Mouse (Mus musculus) limb, embryonic 12.5 days (tissue): Measurements from ENCODE around the gene Gpcpd1. TPM values are rescaled to one million over a fixed set of nuclear protein-coding genes. Genes with fewer than 3 reads are reported as not detected.

Experiments used
- ATAC-seq: fragments of 200-750 bp; cut with Nextera tagmentation; 2 replicates; pipeline ENCODE4 v1.8.0; 2017; ENCODE audit warnings: low read depth, moderate TSS enrichment; ENCODE audit not compliant: insufficient number of reproducible peaks, insufficient read depth, low FRiP score, low TSS enrichment
- H3K27ac ChIP-seq: fragments of 300-500 bp; sonication (generic); 2 replicates; pipeline ENCODE4 v1.5.1; 2016; ENCODE audit warnings: mild to moderate bottlenecking, moderate library complexity
- H3K27me3 ChIP-seq: fragments of 300-500 bp; sonication (generic); 2 replicates; pipeline ENCODE4 v1.6.1; 2016; ENCODE audit warnings: mild to moderate bottlenecking, moderate library complexity
- H3K36me3 ChIP-seq: fragments of 300-500 bp; sonication (generic); 2 replicates; pipeline ENCODE4 v1.6.1; 2016; ENCODE audit warnings: mild to moderate bottlenecking, moderate library complexity
- H3K4me1 ChIP-seq: fragments of 300-500 bp; sonication (generic); replicated peaks from 2 replicates; pipeline ENCODE4 v1.6.1; 2016
- H3K4me2 ChIP-seq: fragments of 300-500 bp; sonication (generic); 2 replicates; pipeline ENCODE4 v1.6.1; 2016; ENCODE audit warnings: mild to moderate bottlenecking, moderate library complexity
- H3K4me3 ChIP-seq: fragments of 300-500 bp; sonication (generic); replicated peaks from 2 replicates; pipeline ENCODE4 v1.5.1; 2016; ENCODE audit warnings: mild to moderate bottlenecking
- H3K9ac ChIP-seq: fragments of 300-500 bp; sonication (generic); replicated peaks from 2 replicates; pipeline ENCODE4 v1.6.1; 2016; ENCODE audit warnings: mild to moderate bottlenecking, moderate library complexity
- H3K9me3 ChIP-seq: fragments of 300-500 bp; sonication (generic); 2 replicates; pipeline ENCODE4 v1.6.1; 2016; ENCODE audit warnings: mild to moderate bottlenecking, moderate library complexity
- WGBS: fragments of 180-500 bp; shearing (Covaris S2); methylation state at CpG from one replicate; pipeline ENCODE4 v1.1.7; 2016; 5-methylcytosine and 5-hydroxymethylcytosine counted together
- polyA plus RNA-seq: library from polyadenylated mRNA; unstranded; fragments of >200 nt; fragmentation: Nextera tagmentation; extraction: Ambion mirVana; gene quantifications from 2 replicates; pipeline ENCODE4 v1.2.1, GENCODE M21; 2016

Gpcpd1 gene
- polyA plus RNA-seq, 1 experiment from 2014 or later = 42.3 TPM

- WGBS = 30% methylated on average over 16 of the region's 16 CpGs
- H3K9me3 ChIP-seq = no peaks in the 10 kb centered on the region
- no peak for ATAC-seq
- no peak overlapping the region for H3K27ac ChIP-seq
- no peak overlapping the region for H3K4me2 ChIP-seq
- no peak overlapping the region for H3K4me3 ChIP-seq
- H3K36me3 ChIP-seq = no peaks in the 10 kb centered on the region
- peaks cover 4% of the 10 kb centered on the region; the same call in 1 of the 2 replicates for H3K4me1 ChIP-seq
- H3K9ac ChIP-seq = no peak overlapping the region
- H3K27me3 ChIP-seq = peaks cover 5% of the 10 kb centered on the region
Observed at GRCm38 (mm10) chr2:132516130-132517030, 71.1 kb downstream of the Gpcpd1 start.

- no peak for ATAC-seq
- Histone ChIP-seq H3K4me1 (peaks cover 4% of the 10 kb centered on the region; the same call in 1 of the 2 replicates), H3K27ac (no peak overlapping the region), H3K9ac (no peak overlapping the region), H3K9me3 (no peaks in the 10 kb centered on the region), H3K27me3 (peaks cover 5% of the 10 kb centered on the region), H3K36me3 (no peaks in the 10 kb centered on the region), H3K4me2 (no peak overlapping the region), H3K4me3 (no peak overlapping the region)
- 80% methylated on average over 13 of the region's 13 CpGs for WGBS
Observed at GRCm38 (mm10) chr2:132515607-132516006, 71.9 kb downstream of the Gpcpd1 start.

- H3K36me3 ChIP-seq = no peaks in the 10 kb centered on the region
- H3K4me2 ChIP-seq = no peak overlapping the region
- H3K4me3 ChIP-seq = no peak overlapping the region
- H3K27me3 ChIP-seq = peaks cover 5% of the 10 kb centered on the region
- H3K4me1 ChIP-seq = peaks cover 4% of the 10 kb centered on the region; the same call in 1 of the 2 replicates
- no peaks in the 10 kb centered on the region for H3K9me3 ChIP-seq
- ATAC-seq = no peak
- 84% methylated on average over 14 of the region's 14 CpGs for WGBS
- no peak overlapping the region for H3K9ac ChIP-seq
- H3K27ac ChIP-seq = no peak overlapping the region
Observed at GRCm38 (mm10) chr2:132515076-132515475, 72.5 kb downstream of the Gpcpd1 start.

- H3K4me2 ChIP-seq = no peak overlapping the region
- H3K9me3 ChIP-seq = no peaks in the 10 kb centered on the region
- ATAC-seq = no peak
- no peak overlapping the region for H3K9ac ChIP-seq
- no peaks in the 10 kb centered on the region for H3K36me3 ChIP-seq
- peaks cover 4% of the 10 kb centered on the region; the same call in 1 of the 2 replicates for H3K4me1 ChIP-seq
- no peak overlapping the region for H3K4me3 ChIP-seq
- no peak overlapping the region for H3K27ac ChIP-seq
- H3K27me3 ChIP-seq = peaks cover 5% of the 10 kb centered on the region
- 65% methylated on average over 6 of the region's 6 CpGs for WGBS
Observed at GRCm38 (mm10) chr2:132514353-132514752, 73.2 kb downstream of the Gpcpd1 start.

- peaks cover 4% of the 10 kb centered on the region; the same call in 1 of the 2 replicates for H3K4me1 ChIP-seq
- no peaks in the 10 kb centered on the region for H3K36me3 ChIP-seq
- H3K4me3 ChIP-seq = no peak overlapping the region
- no peak for ATAC-seq
- no peak overlapping the region for H3K4me2 ChIP-seq
- no peak overlapping the region for H3K27ac ChIP-seq
- H3K9ac ChIP-seq = no peak overlapping the region
- H3K9me3 ChIP-seq = no peaks in the 10 kb centered on the region
- 71% methylated on average over 12 of the region's 12 CpGs for WGBS
- H3K27me3 ChIP-seq = peaks cover 5% of the 10 kb centered on the region
Observed at GRCm38 (mm10) chr2:132513371-132514181, 74.0 kb downstream of the Gpcpd1 start.

- ATAC-seq = no peak
- peaks cover 5% of the 10 kb centered on the region for H3K27me3 ChIP-seq
- H3K36me3 ChIP-seq = no peaks in the 10 kb centered on the region
- no peak overlapping the region for H3K9ac ChIP-seq
- H3K9me3 ChIP-seq = no peaks in the 10 kb centered on the region
- 59% methylated on average over 11 of the region's 11 CpGs for WGBS
- H3K4me1 ChIP-seq = peaks cover under 1% of the 10 kb centered on the region; the same call in 1 of the 2 replicates
- no peak overlapping the region for H3K4me2 ChIP-seq
- H3K27ac ChIP-seq = no peak overlapping the region
- H3K4me3 ChIP-seq = no peak overlapping the region
Observed at GRCm38 (mm10) chr2:132512977-132513351, 74.6 kb downstream of the Gpcpd1 start.

- no peak for ATAC-seq
- 46% methylated on average over 19 of the region's 19 CpGs for WGBS
- H3K4me2 ChIP-seq = no peak overlapping the region
Observed at GRCm38 (mm10) chr2:132512051-132512976, 75.2 kb downstream of the Gpcpd1 start.

GRCm38 (mm10) chr2:132511011-132511818 is 76.3 kb downstream of the Gpcpd1 start:
- no peaks in the 10 kb centered on the region for H3K36me3 ChIP-seq
- 99% methylated on average over 5 of the region's 7 CpGs for WGBS
- H3K4me1 ChIP-seq = no peaks in the 10 kb centered on the region; the same call in 1 of the 2 replicates
- H3K4me2 ChIP-seq = no peak overlapping the region
- no peak for ATAC-seq
- H3K9me3 ChIP-seq = no peaks in the 10 kb centered on the region
- no peak overlapping the region for H3K27ac ChIP-seq
- H3K9ac ChIP-seq = no peak overlapping the region
- H3K27me3 ChIP-seq = peaks cover 5% of the 10 kb centered on the region
- no peak overlapping the region for H3K4me3 ChIP-seq

More at GRCm38 (mm10) chr2:132512051-132512976, 75.2 kb downstream of the Gpcpd1 start:
- Histone ChIP-seq H3K4me1 (no peaks in the 10 kb centered on the region; the same call in 1 of the 2 replicates), H3K9me3 (no peaks in the 10 kb centered on the region), H3K36me3 (no peaks in the 10 kb centered on the region), H3K9ac (no peak overlapping the region), H3K4me3 (no peak overlapping the region), H3K27ac (no peak overlapping the region), H3K27me3 (peaks cover 5% of the 10 kb centered on the region)

GRCm38 (mm10) chr2:132509714-132510113 is 77.8 kb downstream of the Gpcpd1 start:
- Histone ChIP-seq H3K9me3 (no peaks in the 10 kb centered on the region), H3K9ac (no peak overlapping the region), H3K36me3 (no peaks in the 10 kb centered on the region), H3K4me3 (no peak overlapping the region), H3K4me1 (no peaks in the 10 kb centered on the region; the same call in 1 of the 2 replicates), H3K27me3 (peaks cover 5% of the 10 kb centered on the region; the same call in 1 of the 2 replicates), H3K4me2 (no peak overlapping the region), H3K27ac (no peak overlapping the region)
- WGBS = 84% methylated on average over 1 of the region's 1 CpGs
- ATAC-seq = no peak

- 79% methylated on average over 9 of the region's 9 CpGs for WGBS
- Histone ChIP-seq H3K9ac (no peak overlapping the region), H3K27me3 (peaks cover 5% of the 10 kb centered on the region; the same call in 1 of the 2 replicates), H3K36me3 (no peaks in the 10 kb centered on the region), H3K9me3 (no peaks in the 10 kb centered on the region), H3K27ac (no peak overlapping the region), H3K4me1 (no peaks in the 10 kb centered on the region; the same call in 1 of the 2 replicates), H3K4me3 (no peak overlapping the region), H3K4me2 (no peak overlapping the region)
- ATAC-seq = no peak
Observed at GRCm38 (mm10) chr2:132509261-132509660, 78.3 kb downstream of the Gpcpd1 start.
